Mouse (Mus musculus) liver, embryonic 16.5 days (tissue): ENCODE results near the gene Mrps31. TPM values are rescaled to one million over a fixed set of nuclear protein-coding genes. Genes with fewer than 3 reads are reported as not detected.
A peak's percentile ranks its signal among the peaks of the same experiment; 100 is the strongest.

Source experiments
- ATAC-seq: fragments of 200-750 bp; cut with Nextera tagmentation; 2 replicates; pipeline ENCODE4 v1.8.0; 2017; ENCODE audit warnings: low read depth, mild to moderate bottlenecking, moderate number of reproducible peaks, moderate library complexity
- H3K27ac ChIP-seq: fragments of 300-500 bp; sonication (generic); 2 replicates; pipeline ENCODE4 v1.5.1; 2014; ENCODE audit warnings: mild to moderate bottlenecking, low read length
- H3K27me3 ChIP-seq: fragments of 300-500 bp; sonication (generic); 2 replicates; pipeline ENCODE4 v1.6.1; 2014; ENCODE audit warnings: low read depth, low read length, mixed read lengths; ENCODE audit not compliant: control insufficient read depth, insufficient read depth
- H3K36me3 ChIP-seq: fragments of 300-500 bp; sonication (generic); 2 replicates; pipeline ENCODE4 v1.6.1; 2014; ENCODE audit warnings: mild to moderate bottlenecking; ENCODE audit not compliant: control insufficient read depth, insufficient read depth
- H3K4me1 ChIP-seq: fragments of 300-500 bp; sonication (generic); 2 replicates; pipeline ENCODE4 v1.6.1; 2014; ENCODE audit warnings: low read depth, low read length, mixed read lengths; ENCODE audit not compliant: control insufficient read depth
- H3K4me2 ChIP-seq: fragments of 300-500 bp; sonication (generic); 2 replicates; pipeline ENCODE4 v1.6.1; 2014; ENCODE audit warnings: low read depth, low read length, mixed read lengths
- H3K4me3 ChIP-seq: fragments of 300-500 bp; sonication (generic); 2 replicates; pipeline ENCODE4 v1.5.1; 2014; ENCODE audit warnings: low read depth, mild to moderate bottlenecking, low read length
- H3K9ac ChIP-seq: fragments of 300-500 bp; sonication (generic); 2 replicates; pipeline ENCODE4 v1.6.1; 2014; ENCODE audit warnings: low read depth, low read length
- H3K9me3 ChIP-seq: fragments of 300-500 bp; sonication (generic); replicated peaks from 2 replicates; pipeline ENCODE4 v1.6.1; 2016; ENCODE audit warnings: low read length; ENCODE audit not compliant: control insufficient read depth
- WGBS: fragments of 180-500 bp; shearing (Covaris S2); extraction: QIAGEN DNeasy Blood & Tissue Kit; methylation state at CpG from one replicate; pipeline ENCODE4 v1.1.7; 2014; ENCODE audit not compliant: insufficient replicate concordance; 5-methylcytosine and 5-hydroxymethylcytosine counted together
- polyA plus RNA-seq: library from polyadenylated mRNA; unstranded; fragments of >200 nt; fragmentation: Nextera tagmentation; extraction: Ambion mirVana; gene quantifications from 2 replicates; pipeline ENCODE4 v1.2.1, GENCODE M21; 2015

Gene Mrps31
- 25.9 and 26.8 TPM in 2 replicates for polyA plus RNA-seq

DNA sequence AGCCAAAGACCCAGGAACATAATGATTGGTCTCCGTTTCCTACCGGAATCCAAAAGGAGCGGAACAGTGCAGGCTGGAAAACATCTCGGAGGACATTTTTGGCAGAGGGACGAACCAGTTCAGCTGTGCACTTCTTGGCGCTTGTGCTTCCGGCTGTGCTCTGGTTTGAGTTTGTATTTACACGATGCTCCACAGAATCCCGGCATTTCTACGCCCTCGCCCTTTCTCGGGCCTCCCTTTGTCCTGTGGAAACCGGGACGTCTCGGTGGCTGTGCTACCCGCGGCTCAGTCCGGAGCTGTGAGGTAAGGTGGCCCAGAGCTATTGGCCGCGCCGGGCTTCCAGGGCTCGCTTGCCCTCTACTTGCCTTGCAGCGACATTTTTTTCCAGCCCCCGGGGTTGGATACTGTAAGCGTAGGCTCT is at the start of gene Mrps31:
Mrps31 (plus strand) TSS at position 80 of the 421 bp plus-strand sequence.
- peak; percentile 89 for ATAC-seq
- Histone ChIP-seq H3K27ac (peak within 1 kb of the TSS; percentile 81), H3K36me3 (peaks cover 2% of the 10 kb centered on the region; the same call in 1 of the 2 replicates), H3K9ac (peak within 1 kb of the TSS; percentile 88), H3K4me2 (peak within 1 kb of the TSS; percentile 78), H3K27me3 (no peaks in the 10 kb centered on the region), H3K4me1 (peaks cover 11% of the 10 kb centered on the region), H3K4me3 (peak within 1 kb of the TSS; percentile 87), H3K9me3 (no peaks in the 10 kb centered on the region)
- under 1% methylated on average over 25 of the region's 25 CpGs for WGBS

DNA sequence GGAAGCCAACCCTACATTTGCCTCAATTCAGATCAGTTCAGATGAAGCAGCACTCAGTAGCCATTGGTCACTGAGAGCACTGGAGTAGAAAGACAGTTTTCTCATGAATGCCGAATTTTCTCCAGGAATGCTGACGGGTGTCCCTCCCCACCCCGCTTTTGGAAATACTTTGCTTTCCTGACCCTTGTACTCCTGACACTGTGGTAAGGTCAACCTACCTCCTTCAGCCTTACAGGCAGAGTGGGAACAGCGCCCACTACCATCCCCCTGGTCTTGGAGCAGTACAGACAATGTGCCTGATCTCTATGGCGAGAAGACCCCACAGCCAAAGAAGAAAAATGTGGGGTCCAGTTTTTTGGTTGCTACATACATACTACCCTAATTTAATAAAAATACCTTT is 34.9 kb upstream of the Mrps31 start:
- H3K27ac ChIP-seq = no peak overlapping the region
- no peaks in the 10 kb centered on the region for H3K27me3 ChIP-seq
- H3K9ac ChIP-seq = no peak overlapping the region
- H3K4me3 ChIP-seq = no peak overlapping the region
- peaks cover 4% of the 10 kb centered on the region for H3K36me3 ChIP-seq
- no peak for ATAC-seq
- 0 out of 2 replicates have a peak, but pooled peaks cover under 1% of the 10 kb centered on the region for H3K9me3 ChIP-seq
- WGBS = 73% methylated on average over 5 of the region's 5 CpGs
- H3K4me2 ChIP-seq = no peak overlapping the region
- H3K4me1 ChIP-seq = no peaks in the 10 kb centered on the region

DNA sequence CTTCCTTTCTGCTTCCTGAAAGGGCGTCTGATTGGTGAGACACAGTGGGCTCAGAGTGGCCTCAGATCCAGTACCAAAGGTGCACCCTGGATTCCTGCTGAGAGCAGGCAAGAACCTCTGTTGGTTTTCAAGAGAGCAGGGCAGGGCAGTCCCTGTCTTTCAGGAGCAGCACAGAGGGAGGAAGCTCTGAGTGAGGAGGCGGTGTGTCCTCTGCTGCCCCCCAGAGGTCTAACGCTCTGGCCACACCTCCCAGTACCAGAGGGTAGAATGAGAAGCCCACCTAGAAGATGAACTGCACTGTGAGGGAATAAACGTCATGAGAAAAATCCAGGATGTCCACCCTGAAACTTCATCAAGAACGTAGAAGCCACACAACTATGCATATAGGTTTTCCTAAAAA is 34.3 kb upstream of the Mrps31 start:
- no peak overlapping the region for H3K4me2 ChIP-seq
- no peak overlapping the region for H3K4me3 ChIP-seq
- ATAC-seq = peak; percentile 59; the same call in 1 of the 2 replicates
- peaks cover 10% of the 10 kb centered on the region for H3K36me3 ChIP-seq
- no peak overlapping the region for H3K27ac ChIP-seq
- no peak overlapping the region for H3K9ac ChIP-seq
- no peaks in the 10 kb centered on the region for H3K4me1 ChIP-seq
- H3K27me3 ChIP-seq = no peaks in the 10 kb centered on the region
- 44% methylated on average over 5 of the region's 5 CpGs for WGBS
- 0 out of 2 replicates have a peak, but pooled peaks cover 2% of the 10 kb centered on the region for H3K9me3 ChIP-seq

DNA sequence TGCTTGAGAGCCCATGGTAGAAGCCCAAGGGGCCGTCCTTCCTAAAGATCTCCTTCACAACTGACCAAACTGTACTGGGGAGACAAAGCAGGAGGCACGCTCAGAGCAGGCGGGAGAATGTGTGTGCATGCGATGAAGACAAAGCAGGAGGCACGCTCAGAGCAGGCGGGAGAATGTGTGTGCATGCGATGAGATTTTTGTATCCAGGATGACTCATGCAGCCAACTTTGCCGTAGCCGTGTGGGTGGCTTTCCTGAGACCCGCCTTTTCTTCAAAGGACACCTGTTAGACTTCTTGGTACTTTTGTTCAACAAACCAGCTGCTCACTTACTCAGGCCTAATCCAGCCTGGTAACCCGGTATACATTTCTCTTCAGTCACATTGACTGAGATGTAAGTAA is 30.2 kb upstream of the Mrps31 start:
- peaks cover 17% of the 10 kb centered on the region for H3K36me3 ChIP-seq
- H3K9me3 ChIP-seq = 0 out of 2 replicates have a peak, but pooled peaks cover 2% of the 10 kb centered on the region
- H3K4me3 ChIP-seq = no peak overlapping the region
- H3K27ac ChIP-seq = no peak overlapping the region
- no peaks in the 10 kb centered on the region for H3K4me1 ChIP-seq
- H3K4me2 ChIP-seq = no peak overlapping the region
- no peak overlapping the region for H3K9ac ChIP-seq
- ATAC-seq = no peak
- WGBS = 79% methylated on average over 11 of the region's 11 CpGs
- no peaks in the 10 kb centered on the region for H3K27me3 ChIP-seq

DNA sequence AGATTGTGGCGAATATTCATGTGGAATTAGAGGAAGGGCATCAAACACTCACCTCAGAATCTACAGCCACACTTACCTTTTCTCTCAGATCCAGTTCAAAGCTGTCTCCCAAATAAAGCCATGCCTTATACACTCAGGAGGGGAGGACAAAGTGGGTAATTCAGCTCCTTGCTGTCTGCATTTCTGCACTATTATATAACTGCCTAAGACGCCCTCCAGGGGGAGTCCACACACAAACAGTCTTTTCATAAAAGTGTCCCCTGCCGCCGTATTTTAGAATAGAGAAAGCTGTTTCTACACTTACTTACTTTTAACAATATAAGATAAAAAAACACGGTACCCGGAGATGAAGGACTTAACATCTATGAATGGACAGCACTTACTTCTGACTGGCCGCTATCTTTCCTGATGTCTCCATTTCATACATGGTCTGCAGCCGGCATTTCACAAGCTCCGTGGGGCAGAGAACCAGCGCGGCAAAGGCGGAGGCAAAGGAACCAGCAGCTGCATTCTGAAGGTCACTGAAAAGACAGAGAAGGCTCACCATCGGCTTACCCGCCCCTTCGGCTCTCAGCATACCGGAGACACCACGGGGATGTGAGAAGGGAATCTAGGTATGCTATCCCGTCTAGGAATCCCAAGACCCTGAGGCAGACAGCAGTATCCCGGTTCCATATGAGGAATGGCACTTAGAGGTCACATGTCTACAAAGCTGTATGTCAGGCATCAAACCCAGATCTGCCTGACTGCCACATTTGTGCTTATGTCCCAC is 28.2 kb upstream of the Mrps31 start:
- no peak overlapping the region for H3K4me2 ChIP-seq
- no peaks in the 10 kb centered on the region for H3K4me1 ChIP-seq
- no peaks in the 10 kb centered on the region for H3K27me3 ChIP-seq
- no peak for ATAC-seq
- H3K9me3 ChIP-seq = 0 out of 2 replicates have a peak, but pooled peaks cover 2% of the 10 kb centered on the region
- no peak overlapping the region for H3K9ac ChIP-seq
- WGBS = 78% methylated on average over 19 of the region's 19 CpGs
- no peak overlapping the region for H3K4me3 ChIP-seq
- peaks cover 14% of the 10 kb centered on the region for H3K36me3 ChIP-seq
- H3K27ac ChIP-seq = no peak overlapping the region

DNA sequence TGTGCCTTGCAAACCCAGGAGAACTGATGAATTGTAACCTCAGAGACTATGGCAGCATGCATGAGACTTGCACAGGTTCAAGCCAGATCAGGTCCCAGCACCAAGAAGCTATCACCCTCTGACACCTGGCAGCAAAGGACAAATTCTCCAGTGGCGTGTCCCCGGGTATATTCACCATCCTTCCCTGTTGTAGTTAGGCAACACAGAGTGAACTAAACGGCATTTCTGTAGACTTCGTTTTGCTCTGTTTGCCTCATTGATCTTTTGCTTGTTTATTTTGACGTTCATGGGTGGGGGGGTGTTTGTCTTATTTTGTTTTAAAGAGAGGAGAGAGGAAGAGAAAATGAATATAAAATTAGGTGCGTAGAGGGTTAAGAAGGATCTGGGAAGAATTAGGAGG is 26.0 kb upstream of the Mrps31 start:
- H3K27me3 ChIP-seq = no peaks in the 10 kb centered on the region
- 0 out of 2 replicates have a peak, but pooled peaks cover 2% of the 10 kb centered on the region for H3K9me3 ChIP-seq
- peaks cover 18% of the 10 kb centered on the region for H3K36me3 ChIP-seq
- H3K27ac ChIP-seq = no peak overlapping the region
- no peak overlapping the region for H3K4me3 ChIP-seq
- ATAC-seq = no peak
- WGBS = 59% methylated on average over 6 of the region's 6 CpGs
- peaks cover 2% of the 10 kb centered on the region for H3K4me1 ChIP-seq
- no peak overlapping the region for H3K9ac ChIP-seq
- no peak overlapping the region for H3K4me2 ChIP-seq

DNA sequence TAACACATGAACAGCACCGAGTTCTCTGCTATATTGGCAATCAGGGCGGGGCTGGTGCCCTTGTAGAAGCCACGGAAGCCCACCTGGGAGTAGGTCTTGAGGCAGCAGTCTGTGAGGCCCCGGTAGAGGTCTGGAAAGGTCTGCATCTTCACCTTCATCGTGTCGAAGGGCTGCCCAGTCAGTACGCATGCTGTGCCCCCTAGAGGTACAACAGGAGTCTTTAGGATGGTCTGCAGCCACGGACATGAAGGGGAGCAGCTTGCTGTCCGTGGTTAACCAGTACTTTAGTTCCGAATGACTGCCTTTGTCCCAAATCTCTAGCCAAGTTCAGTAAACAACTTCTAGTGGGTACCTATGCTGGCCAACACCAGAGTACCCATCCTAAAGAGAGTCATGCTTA is 21.3 kb upstream of the Mrps31 start:
- Histone ChIP-seq H3K27ac (peak overlapping the region; percentile 63), H3K36me3 (peaks cover 7% of the 10 kb centered on the region; the same call in 1 of the 2 replicates), H3K9me3 (no peaks in the 10 kb centered on the region), H3K9ac (no peak overlapping the region), H3K4me1 (peaks cover 13% of the 10 kb centered on the region), H3K27me3 (no peaks in the 10 kb centered on the region), H3K4me2 (no peak overlapping the region), H3K4me3 (no peak overlapping the region)
- ATAC-seq = no peak
- WGBS = 68% methylated on average over 10 of the region's 10 CpGs

DNA sequence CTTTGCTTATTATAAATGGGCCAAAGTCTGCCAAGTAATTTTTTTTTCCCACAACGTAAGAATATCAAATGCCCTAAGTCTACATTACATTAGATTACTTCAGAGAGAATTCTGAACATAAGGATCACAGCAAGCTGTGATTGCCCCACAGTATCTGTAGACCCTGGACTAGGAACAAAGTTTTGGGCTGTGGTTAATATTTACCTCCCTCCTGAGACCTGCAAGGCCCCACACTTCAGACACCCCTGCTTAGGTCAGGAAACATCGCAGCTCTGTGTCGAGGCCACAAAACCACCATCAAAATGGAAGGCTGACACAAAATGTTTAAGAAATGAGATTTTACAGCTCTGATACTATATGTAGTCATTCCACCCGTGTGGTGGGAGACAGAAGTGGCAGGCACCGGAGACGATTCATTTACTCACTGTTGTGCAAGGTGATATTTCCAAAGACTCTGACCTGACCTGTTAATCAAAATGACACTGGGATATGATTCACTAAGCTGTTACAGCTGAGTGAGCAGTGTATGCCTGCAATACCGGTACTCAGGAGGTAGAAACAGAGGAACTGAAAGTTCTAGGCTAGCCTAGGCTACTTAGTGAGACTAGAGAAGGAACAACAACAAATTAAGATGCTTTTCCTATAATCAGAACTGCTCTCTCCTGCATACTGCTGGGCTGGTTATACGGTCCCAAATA is 20.2 kb upstream of the Mrps31 start:
- peaks cover 7% of the 10 kb centered on the region; the same call in 1 of the 2 replicates for H3K36me3 ChIP-seq
- 62% methylated on average over 8 of the region's 8 CpGs for WGBS
- peaks cover 14% of the 10 kb centered on the region for H3K4me1 ChIP-seq
- H3K9me3 ChIP-seq = no peaks in the 10 kb centered on the region
- no peak overlapping the region for H3K4me2 ChIP-seq
- H3K27ac ChIP-seq = peak overlapping the region; percentile 65
- no peaks in the 10 kb centered on the region for H3K27me3 ChIP-seq
- no peak overlapping the region for H3K9ac ChIP-seq
- ATAC-seq = peak; percentile 89
- H3K4me3 ChIP-seq = no peak overlapping the region

DNA sequence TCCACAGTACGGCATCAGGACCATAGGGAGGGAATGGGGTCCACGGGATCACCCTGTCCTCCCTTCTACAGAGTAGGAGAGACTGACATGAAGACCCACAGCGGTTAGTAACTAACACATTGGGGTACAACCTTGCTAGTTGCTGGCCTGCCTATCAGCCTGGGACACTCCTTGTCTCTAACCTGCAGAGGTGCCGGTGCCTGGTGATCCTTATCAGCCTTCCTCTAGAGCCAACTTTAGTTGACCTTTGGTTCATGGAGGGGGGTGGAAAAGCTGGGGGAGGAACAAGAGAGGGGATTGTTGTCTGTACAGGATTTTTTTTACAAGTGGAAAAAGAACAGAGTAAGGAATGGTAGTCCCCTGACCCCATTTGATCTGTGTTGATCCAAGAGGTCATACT is 16.7 kb upstream of the Mrps31 start:
- Histone ChIP-seq H3K9me3 (no peaks in the 10 kb centered on the region), H3K27me3 (no peaks in the 10 kb centered on the region), H3K4me3 (no peak overlapping the region), H3K4me2 (no peak overlapping the region; the same call in 1 of the 2 replicates), H3K36me3 (peaks cover 3% of the 10 kb centered on the region; the same call in 1 of the 2 replicates), H3K9ac (no peak overlapping the region), H3K4me1 (peaks cover 19% of the 10 kb centered on the region), H3K27ac (no peak overlapping the region; the same call in 1 of the 2 replicates)
- WGBS = 34% methylated on average over 4 of the region's 4 CpGs
- ATAC-seq = no peak
